Mouse (Mus musculus) lung, adult 2 months (tissue): ENCODE data around the gene Cabp2. TPM values are rescaled to one million over a fixed set of nuclear protein-coding genes. Genes with fewer than 3 reads are reported as not detected.

Experiments
- DNase-seq: peaks from one replicate; pipeline ENCODE4 v3.0.0; 2022
- H3K4me1 ChIP-seq: fragments of 200-500 bp; 2 replicates; pipeline ENCODE4 v1.6.1; 2011; ENCODE audit warnings: low read length; ENCODE audit not compliant: control insufficient read depth, insufficient read depth
- H3K4me3 ChIP-seq: fragments of 200-500 bp; replicated peaks from 2 replicates; pipeline ENCODE3; 2011; ENCODE audit warnings: low read depth, mild to moderate bottlenecking, control low read depth, low read length; ENCODE audit errors: extremely low read depth
- CTCF ChIP-seq: fragments of 200-500 bp; IDR thresholded peaks from 2 replicates; pipeline ENCODE4 v1.5.1; 2011; ENCODE audit warnings: mild to moderate bottlenecking, low read length, control low read depth; ENCODE audit not compliant: insufficient read depth
- POLR2A ChIP-seq: fragments of 200-500 bp; IDR thresholded peaks from 2 replicates; pipeline ENCODE4 v1.6.1; 2011; ENCODE audit warnings: low read depth, mild to moderate bottlenecking, control low read depth, low read length, borderline replicate concordance; ENCODE audit errors: extremely low read depth
- WGBS: fragments of 180-500 bp; shearing (Covaris S2); methylation state at CpG from one replicate; pipeline ENCODE4 v1.1.7; 2018; 5-methylcytosine and 5-hydroxymethylcytosine counted together
- polyA plus RNA-seq: library from polyadenylated mRNA; depleted of rRNA; stranded (reverse); fragments of >200 nt; gene quantifications from 2 replicates; pipeline ENCODE4 v1.2.3, GENCODE M21; 2012

The Cabp2 gene
- polyA plus RNA-seq, 1 experiment = 0.86 TPM

GRCm38 (mm10) chr19:4093772-4094171 is 12.4 kb downstream of the Cabp2 start:
- no peak for DNase-seq
- 41% methylated on average over 7 of the region's 7 CpGs for WGBS

GRCm38 (mm10) chr19:4094348-4094747 is 13.0 kb downstream of the Cabp2 start:
- Histone ChIP-seq H3K4me1 (peaks cover 8% of the 10 kb centered on the region), H3K4me3 (no peak overlapping the region)
- DNase-seq = no peak
- TF ChIP-seq CTCF (no peak), POLR2A (no peak)
- 67% methylated on average over 3 of the region's 3 CpGs for WGBS

More at GRCm38 (mm10) chr19:4093772-4094171, 12.4 kb downstream of the Cabp2 start:
- peaks cover 6% of the 10 kb centered on the region for H3K4me1 ChIP-seq
- H3K4me3 ChIP-seq = no peak overlapping the region
- no peak for TF ChIP-seq POLR2A
- no peak for TF ChIP-seq CTCF

- Histone ChIP-seq H3K4me3 (no peak overlapping the region), H3K4me1 (peaks cover 11% of the 10 kb centered on the region)
- DNase-seq = no peak
- no peak for TF ChIP-seq CTCF
- TF ChIP-seq POLR2A = no peak
- whole genome bisulfite sequencing = 73% methylated on average over 5 of the region's 5 CpGs
Measured at GRCm38 (mm10) chr19:4094774-4095303, 13.5 kb downstream of the Cabp2 start.

- 87% methylated on average over 3 of the region's 3 CpGs for WGBS
- TF ChIP-seq POLR2A (no peak), CTCF (no peak)
- H3K4me1 ChIP-seq = peaks cover 13% of the 10 kb centered on the region
- no peak overlapping the region for H3K4me3 ChIP-seq
- no peak for DNase-seq
Measured at GRCm38 (mm10) chr19:4095802-4096201, 14.4 kb downstream of the Cabp2 start.

- peak; percentile 100 for DNase-seq
- WGBS = under 1% methylated on average over 65 of the region's 65 CpGs
- H3K4me3 ChIP-seq = peak within 1 kb of the TSS; percentile 85
- peak; percentile 77; the same call in 1 of the 2 replicates for TF ChIP-seq POLR2A
- no peak for TF ChIP-seq CTCF
- peaks cover 13% of the 10 kb centered on the region for H3K4me1 ChIP-seq
Measured at GRCm38 (mm10) chr19:4096642-4097440, 15.5 kb downstream of the Cabp2 start, which contains the start of gene Cdk2ap2. Cdk2ap2 (plus strand) TSS chr19:4097182.

GRCm38 (mm10) chr19:4097441-4097825 is 16.1 kb downstream of the Cabp2 start:
- WGBS = 2% methylated on average over 21 of the region's 21 CpGs
- Histone ChIP-seq H3K4me1 (peaks cover 13% of the 10 kb centered on the region), H3K4me3 (peak overlapping the region; percentile 72)
- TF ChIP-seq POLR2A (no peak), CTCF (no peak)
- DNase-seq = no peak

GRCm38 (mm10) chr19:4098426-4098825 is 17.0 kb downstream of the Cabp2 start:
- DNase-seq = no peak
- Histone ChIP-seq H3K4me1 (peaks cover 13% of the 10 kb centered on the region), H3K4me3 (no peak overlapping the region)
- WGBS = 75% methylated on average over 13 of the region's 13 CpGs
- TF ChIP-seq POLR2A (no peak), CTCF (no peak)

- 5% methylated on average over 9 of the region's 9 CpGs for WGBS
- no peak overlapping the region for H3K4me3 ChIP-seq
- DNase-seq = peak; percentile 91
- TF ChIP-seq POLR2A (peak; percentile 36; the same call in 1 of the 2 replicates), CTCF (peak; percentile 92)
- H3K4me1 ChIP-seq = peaks cover 13% of the 10 kb centered on the region
Measured at GRCm38 (mm10) chr19:4099056-4099455, 17.7 kb downstream of the Cabp2 start.

GRCm38 (mm10) chr19:4099837-4100717 is 18.7 kb downstream of the Cabp2 start, which contains the start of gene Pitpnm1:
Pitpnm1 (plus strand) TSS chr19:4099998.
- WGBS = 2% methylated on average over 52 of the region's 53 CpGs
- H3K4me1 ChIP-seq = peaks cover 13% of the 10 kb centered on the region
- peak within 1 kb of the TSS; percentile 66 for H3K4me3 ChIP-seq
- TF ChIP-seq POLR2A (no peak), CTCF (no peak)
- peak; percentile 87 for DNase-seq
